Mouse (Mus musculus) G1E-ER4 (cell line): ENCODE measurements around the gene Apbb1ip. TPM values are rescaled to one million over a fixed set of nuclear protein-coding genes. Genes with fewer than 3 reads are reported as not detected.

ENCODE experiments used
- GATA1 ChIP-seq: IDR thresholded peaks from one replicate; pipeline ENCODE4 v1.8.0; 2012; ENCODE audit warnings: low read length, inconsistent platforms
- polyA plus RNA-seq: library from polyadenylated mRNA; stranded (reverse); fragments of >175 nt; gene quantifications from 2 replicates; pipeline ENCODE4 v1.2.3, GENCODE M21; 2012

Apbb1ip gene
- polyA plus RNA-seq: 97.4 and 100 TPM in 2 replicates

DNA sequence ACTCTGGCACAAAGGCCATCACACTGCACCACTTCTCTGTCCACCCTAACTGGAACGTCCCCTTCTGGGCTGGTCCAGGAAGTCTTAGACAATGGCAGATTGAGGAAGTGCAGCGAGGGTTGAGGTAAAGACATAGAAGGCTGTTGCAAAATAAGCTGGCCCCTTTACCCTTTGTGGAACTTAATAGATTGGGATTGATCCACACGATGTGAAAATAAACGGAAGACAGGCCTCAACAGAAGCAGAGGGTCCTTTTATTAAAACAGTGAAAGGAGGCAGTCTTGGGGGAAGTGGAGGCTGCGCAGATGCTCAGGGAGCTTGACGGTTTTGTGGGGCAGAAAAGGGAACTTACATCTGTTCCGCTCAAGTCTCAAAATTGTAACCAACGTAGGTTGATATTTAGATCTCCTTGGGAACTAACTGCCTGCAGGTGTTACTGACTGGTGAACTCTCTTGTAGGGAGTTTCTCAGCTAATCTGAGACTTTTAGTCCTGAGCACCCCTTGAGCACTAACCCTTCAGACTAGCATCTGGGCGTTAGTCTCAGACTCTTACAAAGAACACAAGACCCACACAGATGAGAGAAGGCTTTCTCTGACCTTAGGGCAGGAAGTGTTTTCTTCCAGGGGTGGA lies at the start of gene Apbb1ip:
Gene Apbb1ip, plus strand, starts transcription at position 546 of the 632 bp plus-strand sequence.
- TF ChIP-seq GATA1: no peak

GRCm38 (mm10) chr2:22727113-22727512 lies 46.8 kb upstream of the Apbb1ip start:
- no peak for TF ChIP-seq GATA1

DNA sequence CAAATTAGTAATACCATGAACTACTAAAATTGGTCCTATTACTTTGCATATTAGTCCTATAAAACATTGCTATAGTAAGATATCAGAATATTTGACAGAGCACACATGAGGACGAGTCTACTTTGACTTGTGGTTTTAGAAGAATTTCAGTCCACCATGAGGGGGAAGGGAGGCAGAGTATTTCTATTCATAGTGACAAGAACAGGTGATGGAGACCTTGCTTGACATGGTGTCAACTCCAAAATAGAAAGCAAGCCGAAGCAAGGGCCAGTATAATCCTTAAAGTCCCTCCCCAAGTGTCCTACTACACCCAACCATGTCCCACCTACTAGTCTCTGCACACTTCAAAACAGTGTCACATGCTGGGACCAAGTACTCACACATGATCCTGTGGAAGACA lies 37.8 kb upstream of the Apbb1ip start:
- no peak for TF ChIP-seq GATA1

- TF ChIP-seq GATA1: no peak
Observed at GRCm38 (mm10) chr2:22739369-22739768, 34.5 kb upstream of the Apbb1ip start.

DNA sequence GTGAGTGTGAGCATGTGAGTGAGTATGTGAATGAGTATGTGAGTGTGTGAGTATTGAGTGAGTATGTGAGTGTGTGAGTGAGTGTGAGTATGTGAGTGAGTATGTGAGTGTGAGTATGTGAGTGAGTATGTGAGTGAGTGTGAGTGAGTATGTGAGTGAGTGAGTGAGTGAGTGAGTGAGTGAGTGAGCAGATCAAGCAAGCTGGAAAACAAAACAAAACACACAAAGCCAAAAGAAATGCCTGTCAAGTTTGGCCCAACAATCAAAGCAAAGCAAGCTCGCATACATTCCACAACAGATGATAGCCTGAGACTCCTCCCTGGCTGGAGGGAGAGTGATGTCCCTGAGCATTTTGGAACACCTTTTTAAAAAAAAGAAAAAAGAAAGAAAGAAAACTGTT lies 33.5 kb upstream of the Apbb1ip start:
- TF ChIP-seq GATA1: no peak

- no peak for TF ChIP-seq GATA1
Observed at GRCm38 (mm10) chr2:22741222-22741621, 32.7 kb upstream of the Apbb1ip start.

GRCm38 (mm10) chr2:22744121-22744761 lies 29.7 kb upstream of the Apbb1ip start:
- no peak for TF ChIP-seq GATA1

GRCm38 (mm10) chr2:22744876-22745275 lies 29.0 kb upstream of the Apbb1ip start:
- TF ChIP-seq GATA1: no peak

GRCm38 (mm10) chr2:22746785-22747184 lies 27.1 kb upstream of the Apbb1ip start:
- TF ChIP-seq GATA1: no peak

DNA sequence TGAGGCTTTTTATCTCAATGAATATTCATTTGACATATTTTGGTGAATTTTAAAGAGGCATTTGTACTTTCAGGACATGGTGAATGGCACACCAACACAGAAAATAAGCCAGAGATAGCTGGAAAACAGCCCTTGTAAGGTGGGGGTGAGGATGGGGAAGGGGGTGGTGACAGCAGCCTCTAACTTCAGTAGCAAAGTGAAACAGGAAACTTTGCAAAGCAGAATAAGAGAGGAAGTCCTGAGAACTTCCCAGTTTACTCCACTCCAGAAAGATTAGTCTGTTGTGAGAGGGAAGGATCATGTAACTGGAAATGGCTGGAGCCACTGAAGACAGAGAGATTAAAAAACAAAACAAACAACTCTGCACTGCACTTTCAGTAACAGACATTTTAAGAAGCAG lies 26.0 kb upstream of the Apbb1ip start:
- TF ChIP-seq GATA1: no peak

DNA sequence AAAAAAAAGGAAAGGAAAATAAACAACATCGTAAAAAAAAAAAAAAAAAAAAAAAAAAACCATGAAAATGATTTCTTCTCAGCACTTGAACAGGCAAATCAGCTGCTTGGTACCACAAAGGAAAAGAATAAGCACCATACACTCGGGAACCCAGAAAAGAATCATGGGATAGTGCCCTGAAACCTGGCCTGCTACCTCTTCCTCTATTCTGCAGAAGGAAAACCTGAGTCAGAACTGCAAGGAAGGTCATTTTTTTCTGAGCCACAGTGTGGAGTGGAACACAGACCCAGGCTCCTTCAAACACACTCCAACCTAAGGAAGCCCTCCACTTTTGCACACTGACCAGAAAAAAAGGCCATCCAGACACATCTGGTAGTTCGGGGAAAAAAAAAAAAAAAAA lies 24.1 kb upstream of the Apbb1ip start:
- no peak for TF ChIP-seq GATA1

DNA sequence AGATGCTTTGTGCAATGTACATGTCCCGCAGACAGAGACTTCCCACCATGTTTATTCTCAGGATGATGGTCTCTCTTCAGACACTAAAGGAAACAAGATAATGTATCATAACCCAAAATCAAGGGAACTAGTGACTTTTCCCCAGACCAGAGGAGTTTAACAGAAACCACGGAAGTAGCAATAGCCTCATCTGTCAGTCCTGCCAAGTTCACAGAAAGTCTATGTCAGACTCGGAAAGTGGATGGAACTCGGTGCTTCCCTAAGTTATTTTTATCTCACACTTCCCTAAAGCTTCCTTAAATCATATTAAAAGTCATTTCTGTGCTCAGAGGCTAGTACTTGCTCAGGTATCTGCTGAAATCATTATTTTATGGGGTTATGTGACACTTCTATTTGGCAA lies 21.4 kb upstream of the Apbb1ip start:
- TF ChIP-seq GATA1: no peak

DNA sequence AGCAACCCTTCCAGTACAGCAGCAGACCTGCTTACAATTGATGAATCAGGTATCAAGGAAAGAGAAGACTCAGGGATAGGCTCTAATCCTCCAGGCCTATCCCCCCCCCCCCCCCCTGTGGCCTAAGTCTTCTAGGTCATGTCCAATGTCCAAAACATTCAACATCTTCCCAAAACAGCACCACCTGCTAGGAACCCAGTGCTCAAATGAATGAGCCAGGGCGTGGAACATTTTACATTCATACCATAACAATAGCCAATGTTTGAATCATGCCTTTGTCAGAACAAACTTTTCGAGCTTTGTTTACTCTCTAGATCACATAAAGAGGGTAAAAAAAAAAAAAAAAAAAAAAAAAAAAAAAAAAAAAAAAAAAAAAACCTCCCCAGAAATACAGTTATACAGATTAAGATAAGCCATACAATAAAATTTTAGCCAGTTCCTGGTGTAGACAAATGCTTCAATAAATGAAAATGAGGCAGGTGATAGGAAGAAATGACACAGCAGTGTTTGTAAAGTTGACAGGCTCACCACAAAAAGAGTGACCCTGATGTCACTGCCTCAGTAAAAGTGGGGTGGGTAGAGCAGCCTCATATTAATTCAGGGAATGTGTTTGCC lies 20.3 kb upstream of the Apbb1ip start:
- TF ChIP-seq GATA1: no peak

- no peak for TF ChIP-seq GATA1
Observed at GRCm38 (mm10) chr2:22754222-22754824, 19.6 kb upstream of the Apbb1ip start.

DNA sequence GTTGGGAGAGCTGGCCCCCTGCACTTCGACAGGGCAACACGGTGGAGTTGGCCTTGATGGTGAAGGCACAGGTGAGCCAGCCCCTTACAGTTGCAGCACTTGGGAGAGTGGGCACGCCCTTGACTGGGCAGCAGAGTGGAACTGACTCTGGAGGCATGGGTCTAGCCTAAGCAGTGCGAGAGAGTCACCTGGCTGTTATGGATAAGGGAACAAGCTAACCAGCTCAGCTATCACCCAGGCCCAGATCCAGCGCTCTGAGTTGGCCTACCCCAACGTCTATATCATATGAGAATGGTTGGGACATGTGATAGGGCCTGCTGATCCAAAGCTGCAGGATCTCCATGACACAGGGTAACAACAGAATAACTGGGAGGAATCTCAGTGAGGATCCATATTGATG lies 18.3 kb upstream of the Apbb1ip start:
- TF ChIP-seq GATA1: no peak

- TF ChIP-seq GATA1: no peak
Observed at GRCm38 (mm10) chr2:22758310-22758972, 15.5 kb upstream of the Apbb1ip start.
